Mouse (Mus musculus) embryo, embryonic 9.5 days (tissue): ENCODE results near the gene Veph1.
A peak's percentile ranks its signal among the peaks of the same experiment; 100 is the strongest.
"Not testable (repeated sequence)": the region's sequence is repeated elsewhere in the genome, so short reads cannot be mapped to it uniquely, and the experiment has no call there.

Experiments used
- DNase-seq: peaks from one replicate; pipeline ENCODE4 v3.0.0-alpha.2; 2017; ENCODE audit errors: extremely low spot score

Veph1 gene

GRCm38 (mm10) chr3:66296545-66296944 is at the start of gene Veph1:
Veph1 (minus strand) TSS chr3:66296837.
- peak; percentile 27 for DNase-seq

DNA sequence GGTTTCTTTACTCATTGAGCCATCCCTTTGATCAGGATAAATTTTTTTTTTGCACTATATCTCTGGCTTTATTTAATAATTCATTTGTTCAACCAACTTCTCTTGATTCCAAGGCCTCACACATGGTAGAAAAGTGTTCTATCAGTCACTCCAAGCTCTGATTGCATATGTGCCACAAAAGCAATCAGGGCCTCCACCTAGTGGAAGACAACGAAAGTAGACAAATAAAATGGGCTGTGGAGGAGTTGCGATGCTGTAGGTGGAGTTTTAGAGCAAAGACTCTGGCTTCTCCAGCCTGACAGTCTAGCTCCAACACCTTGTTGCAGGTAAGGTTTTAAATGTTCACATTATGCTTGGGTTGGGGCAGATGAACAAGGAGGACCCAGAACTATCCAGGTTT is 44.1 kb upstream of the Veph1 start:
- no peak for DNase-seq

GRCm38 (mm10) chr3:66332401-66332729 is 35.7 kb upstream of the Veph1 start:
- no peak for DNase-seq

DNA sequence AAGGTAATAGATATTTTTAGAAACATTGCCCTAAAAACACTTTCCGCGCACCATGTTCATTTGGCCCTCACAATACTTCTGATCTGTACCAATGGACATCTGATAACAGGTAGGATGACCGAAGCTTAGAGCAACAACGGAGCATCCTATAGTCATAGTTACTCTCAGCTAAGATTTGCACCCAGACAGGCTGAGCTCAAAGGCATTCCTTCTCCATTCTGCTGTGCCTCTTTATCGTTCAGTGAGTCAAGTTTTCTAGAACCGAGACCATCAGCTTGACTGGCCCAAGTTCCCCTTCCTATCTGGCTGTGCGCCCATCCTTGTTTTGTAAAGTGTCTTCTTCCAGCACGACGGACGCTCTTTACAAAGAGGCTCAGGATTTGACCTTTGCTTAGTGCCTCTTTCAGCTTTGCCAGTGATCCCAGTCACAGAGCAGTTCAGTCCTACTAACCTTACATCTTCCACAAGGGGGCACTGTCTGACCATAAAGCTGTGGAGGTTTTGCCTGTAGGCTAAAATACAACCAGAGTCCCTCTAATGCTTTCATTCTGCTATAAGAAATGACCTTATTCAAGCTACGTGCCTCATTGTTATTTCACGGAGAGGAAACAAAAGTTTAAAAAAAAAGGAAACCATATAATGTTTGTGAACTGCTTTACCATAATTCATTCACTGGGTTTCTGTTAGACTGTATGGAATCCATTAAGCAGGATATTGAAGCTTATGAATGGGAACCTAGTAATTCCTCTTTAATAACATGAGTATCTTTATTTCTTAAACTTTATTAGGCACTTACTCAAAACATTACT is 35.2 kb upstream of the Veph1 start:
- peak; percentile 76 for DNase-seq

DNA sequence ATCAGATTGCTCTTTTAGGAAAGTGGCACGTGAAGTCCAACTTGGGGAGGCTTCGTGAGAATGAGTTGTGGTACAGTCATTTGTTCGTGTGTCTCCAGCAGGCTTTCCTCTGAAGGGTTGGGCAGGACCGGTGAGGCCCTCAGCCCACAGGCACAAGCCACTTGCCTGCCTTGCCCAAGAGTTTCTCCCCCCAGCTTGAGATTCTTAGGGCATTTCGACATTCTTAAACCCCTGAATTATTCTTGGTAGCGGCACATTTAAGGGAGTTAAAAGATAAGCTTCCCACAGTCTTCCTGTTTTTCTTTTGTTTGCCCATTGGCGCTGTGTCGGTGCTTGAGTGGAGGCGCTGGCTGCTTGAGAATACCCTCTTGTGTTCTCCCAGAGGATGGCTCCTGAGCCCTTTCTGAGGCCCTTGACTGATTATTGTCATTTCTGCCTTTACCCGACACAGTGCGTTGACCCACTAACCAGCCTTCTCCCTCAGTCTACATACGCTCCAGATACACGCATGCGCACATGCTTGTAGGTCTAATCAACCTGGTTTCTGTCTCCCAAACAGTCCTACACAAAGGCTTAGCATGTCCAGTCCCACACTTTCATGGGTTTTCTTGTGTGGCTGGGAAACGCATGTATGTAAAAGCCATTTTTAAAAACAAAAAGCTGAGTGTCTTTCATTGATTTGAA is 34.4 kb upstream of the Veph1 start:
- DNase-seq = no peak

DNA sequence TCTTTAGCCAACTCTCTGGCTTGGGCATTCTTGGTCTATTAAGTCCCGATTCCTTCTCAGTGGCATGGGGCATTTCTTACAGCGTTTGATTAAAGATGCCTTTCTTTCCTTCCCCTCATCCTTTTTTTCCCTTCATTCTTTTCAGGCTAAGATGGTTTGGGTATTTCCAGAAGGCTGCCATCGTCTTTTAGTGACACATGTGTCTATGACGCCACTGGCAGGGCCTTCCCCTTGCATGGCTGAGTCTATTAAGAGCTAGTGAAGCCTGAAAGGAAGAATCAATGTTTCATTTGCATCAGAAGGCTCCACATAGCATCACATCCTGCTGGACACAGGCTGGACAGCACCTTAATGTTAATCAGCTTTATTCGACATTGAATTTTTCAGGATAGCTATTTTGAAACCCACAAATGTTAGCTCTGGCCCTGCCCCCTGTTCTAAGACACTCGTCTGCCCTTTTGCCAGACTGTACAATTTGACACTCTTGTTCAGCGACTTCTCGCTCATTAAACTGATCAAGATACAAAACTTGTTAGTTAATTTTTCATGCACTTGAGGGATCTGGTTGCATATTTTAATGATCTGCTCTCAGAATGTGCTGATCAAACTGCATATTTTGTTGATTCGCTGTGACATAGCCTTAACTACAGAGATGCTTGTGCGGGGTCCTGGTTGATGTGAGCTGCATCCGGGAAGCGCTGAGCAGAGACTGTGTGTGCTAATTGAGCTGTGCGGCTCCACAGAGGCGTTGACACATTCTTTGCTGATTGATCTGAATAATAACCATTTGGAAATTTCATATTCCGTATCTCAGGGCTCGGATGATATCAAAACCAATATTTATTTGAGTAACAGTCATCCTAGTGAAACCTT is 29.6 kb upstream of the Veph1 start:
- DNase-seq = peak; percentile 32

DNA sequence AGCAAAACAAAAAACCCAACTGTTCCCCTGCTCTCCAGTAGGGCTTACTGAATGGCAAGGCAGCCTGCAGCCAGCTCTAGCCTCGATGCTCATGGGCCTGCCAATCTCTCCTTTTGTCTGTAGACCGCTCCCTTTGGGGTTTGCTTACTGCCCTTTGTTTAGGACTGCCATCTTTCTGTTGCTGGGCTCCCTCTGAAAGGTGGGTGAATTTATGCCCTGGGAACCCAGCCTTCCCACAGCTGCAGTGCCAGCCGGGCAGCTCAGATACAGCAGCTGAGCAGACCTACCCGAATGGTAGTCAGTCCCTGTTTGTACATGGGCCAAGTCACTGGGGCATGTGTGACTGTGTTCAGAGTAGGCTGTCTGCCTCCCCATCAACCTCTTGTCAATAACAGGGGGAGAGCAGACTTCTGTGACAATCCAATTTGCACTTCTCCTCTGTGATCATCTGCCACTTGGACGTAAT is 28.9 kb upstream of the Veph1 start:
- peak; percentile 44 for DNase-seq

- no peak for DNase-seq
Observed at GRCm38 (mm10) chr3:66314793-66315715, 18.4 kb upstream of the Veph1 start.

- no peak for DNase-seq
Observed at GRCm38 (mm10) chr3:66310586-66310985, 13.9 kb upstream of the Veph1 start.

GRCm38 (mm10) chr3:66309531-66309930 is 12.9 kb upstream of the Veph1 start:
- DNase-seq = no peak

DNA sequence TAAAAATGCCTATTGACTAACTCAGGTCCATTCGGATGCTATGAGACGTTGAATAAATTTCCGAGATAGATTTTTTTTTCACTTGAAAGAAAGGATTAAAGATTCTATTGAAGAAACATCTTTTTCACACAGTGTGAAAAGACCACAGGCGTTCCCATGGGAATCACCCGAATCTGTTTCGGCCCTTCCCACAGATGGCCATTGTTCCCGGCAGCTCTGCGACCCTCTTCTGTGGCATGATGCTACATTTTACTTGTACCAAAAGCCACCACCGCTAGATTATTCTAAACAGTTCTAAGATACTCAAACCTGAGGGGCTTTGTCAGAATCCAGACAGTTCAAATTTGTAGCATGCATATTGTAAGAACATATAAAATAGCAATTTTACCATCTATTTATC is 1.4 kb downstream of the Veph1 start:
- no peak for DNase-seq

DNA sequence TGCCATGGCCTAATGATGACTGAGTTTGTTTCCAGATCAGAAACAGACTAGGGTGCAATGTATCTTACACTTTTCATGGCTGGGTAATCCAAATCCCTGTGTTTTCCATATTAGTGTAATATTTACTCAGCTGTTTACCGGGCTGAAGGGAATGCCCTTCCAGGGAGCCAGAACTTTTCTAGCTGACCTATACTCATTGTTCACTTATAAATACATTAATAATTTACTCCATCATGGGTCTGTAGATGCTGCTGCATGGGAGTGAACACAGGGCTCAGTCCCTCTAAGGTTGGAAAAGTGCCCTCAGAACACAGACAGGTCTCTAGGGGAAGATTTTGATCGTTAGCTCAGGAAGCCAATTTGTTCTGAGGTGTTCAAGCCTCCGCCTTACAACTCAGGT is 1.9 kb downstream of the Veph1 start:
- no peak for DNase-seq

DNA sequence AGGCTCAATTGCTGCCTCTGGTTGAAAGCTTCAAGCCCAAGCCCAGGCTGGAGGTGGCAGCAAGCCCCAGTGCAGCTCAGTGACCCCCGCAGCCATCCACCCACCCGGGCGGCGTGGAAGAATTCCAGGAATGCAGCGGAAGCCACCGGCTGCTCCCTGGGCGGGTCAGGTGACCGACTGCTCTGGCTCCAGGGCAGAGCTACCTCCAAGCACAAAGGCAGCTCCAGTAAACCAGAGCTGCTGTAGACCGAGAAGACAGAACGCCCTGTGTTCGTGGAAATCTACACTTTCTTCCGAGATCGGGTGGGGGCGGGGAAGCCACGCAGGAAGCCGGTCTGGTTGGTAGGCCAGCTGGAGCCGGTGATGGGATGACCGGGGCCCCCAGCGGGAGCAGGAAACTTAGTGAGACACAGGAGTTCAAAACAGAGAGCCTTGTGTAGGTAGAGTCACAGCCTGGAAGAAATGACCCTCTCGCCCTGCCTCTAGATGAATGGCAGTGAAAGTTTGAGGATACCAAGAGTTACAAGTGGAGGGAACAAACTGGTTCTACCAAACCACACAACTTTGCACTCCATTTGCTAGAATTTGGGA is 4.2 kb downstream of the Veph1 start:
- DNase-seq = peak; percentile 76

GRCm38 (mm10) chr3:66263270-66263669 is 33.4 kb downstream of the Veph1 start:
- DNase-seq = no peak

- DNase-seq = peak; percentile 49
Observed at GRCm38 (mm10) chr3:66262319-66262718, 34.3 kb downstream of the Veph1 start.

DNA sequence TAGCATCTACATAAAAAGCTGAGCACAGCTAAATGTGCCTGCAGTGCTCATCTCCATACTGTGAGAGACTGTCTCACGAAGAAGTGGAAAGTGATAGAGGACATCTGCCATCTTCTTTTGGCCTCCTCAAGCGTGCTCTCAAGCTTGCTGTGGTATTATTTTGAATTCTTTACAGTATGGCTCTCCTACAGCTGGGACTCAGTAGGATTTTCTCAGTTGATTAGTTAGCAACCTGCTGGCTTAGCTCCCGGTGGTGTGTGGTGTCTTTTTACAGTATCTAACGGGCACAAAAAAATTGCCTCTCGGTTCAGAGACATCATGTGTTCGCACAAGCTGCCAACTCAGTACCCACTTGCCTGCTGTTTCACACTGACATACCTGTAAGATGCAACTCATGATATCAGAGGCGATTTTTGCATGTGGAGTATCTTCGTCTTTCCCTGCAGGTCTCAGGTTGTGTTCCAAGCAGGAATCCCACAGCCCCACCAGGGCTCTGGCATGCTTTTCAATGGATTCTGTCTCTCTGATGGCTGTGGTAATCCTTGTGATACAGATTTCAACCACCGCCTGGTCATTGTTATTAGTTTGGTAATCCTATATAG is 42.0 kb downstream of the Veph1 start:
- no peak for DNase-seq

- no peak for DNase-seq
Observed at GRCm38 (mm10) chr3:66251842-66252241, 44.8 kb downstream of the Veph1 start.

- DNase-seq = no peak
Observed at GRCm38 (mm10) chr3:66240476-66240875, 56.2 kb downstream of the Veph1 start.

DNA sequence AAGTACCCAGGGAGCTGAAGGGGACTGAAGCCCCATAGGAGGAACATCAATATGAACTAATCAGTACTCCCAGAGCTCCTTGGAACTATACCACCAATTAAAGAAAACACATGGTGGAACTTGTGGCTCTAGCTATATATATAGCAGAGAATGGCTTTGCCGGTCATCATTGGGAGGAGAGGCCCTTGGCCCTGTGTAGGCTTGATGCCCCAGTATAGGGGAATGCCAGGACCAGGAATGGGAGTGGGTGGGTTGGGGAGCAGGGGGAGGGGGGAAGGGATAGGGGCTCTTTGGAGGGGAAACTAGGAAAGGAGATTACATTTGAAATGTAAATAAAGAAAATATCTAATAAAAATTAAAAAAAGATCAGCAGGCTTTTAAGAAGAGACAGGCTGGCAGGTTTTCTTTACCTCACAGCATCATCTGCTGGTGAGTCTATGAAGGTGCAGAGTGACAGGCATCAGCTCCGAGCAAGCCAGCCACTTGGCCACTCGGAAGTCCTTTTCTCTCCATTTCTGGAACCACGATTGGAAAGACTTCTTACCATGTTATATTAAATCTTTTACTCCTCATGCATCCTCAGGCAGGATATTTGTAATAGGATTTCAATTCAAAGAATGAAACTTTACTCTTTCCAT is 60.3 kb downstream of the Veph1 start:
- not testable (repeated sequence) for DNase-seq
